Mouse (Mus musculus): ENCODE measurements around the gene 4933415A04Rik. TPM values are rescaled to one million over a fixed set of nuclear protein-coding genes. Genes with fewer than 3 reads are reported as not detected.

The 4933415A04Rik gene
- total RNA-seq, 1 experiment = 0.49 TPM

GRCm38 (mm10) chr11:43589530-43590072, 2.8 kb downstream of the 4933415A04Rik start:
- H3K4me1 ChIP-seq (ENCODE audit: control insufficient read depth in 2 of 2, insufficient read depth in 2 of 2, low read length in 2 of 2, poor library complexity in 1 of 2) = peaks cover 4 to 9% of the 10 kb centered on the region in 2 experiments; a peak in 2 of 4 replicates
- TF ChIP-seq HCFC1 (IDR thresholded peaks at IDR 0.05; ENCODE audit: borderline replicate concordance, insufficient read depth, low read length) (no peak), ZC3H11A (IDR thresholded peaks at IDR 0.05; ENCODE audit: borderline replicate concordance, low read depth, low read length) (no peak), MAFK (IDR thresholded peaks at IDR 0.05; ENCODE audit: insufficient read depth, low read depth, low read length) (no peak), CHD2 (IDR thresholded peaks at IDR 0.05; ENCODE audit: low read depth, low read length) (no peak), ZNF384 (IDR thresholded peaks at IDR 0.05; ENCODE audit: low read depth, low read length) (no peak)
- H3K9ac ChIP-seq (ENCODE audit: insufficient read depth, low read depth, low read length, poor library complexity, severe bottlenecking) = no peak overlapping the region
- no peak for DNase-seq (ENCODE audit: low read depth, low spot score)
- no peaks in the 10 kb centered on the region for H3K9me3 ChIP-seq (ENCODE audit: control insufficient read depth, insufficient read depth, low read depth, low read length)
- H3K4me3 ChIP-seq (ENCODE audit: insufficient read depth in 1 of 2, low read depth in 1 of 2, low read length in 2 of 2, poor library complexity in 1 of 2, severe bottlenecking in 1 of 2) = no peak overlapping the region
- no peak overlapping the region for H3K27ac ChIP-seq (ENCODE audit: insufficient read depth, low read depth, low read length, poor library complexity, severe bottlenecking)
- no peaks in the 10 kb centered on the region for H3K36me3 ChIP-seq (ENCODE audit: control insufficient read depth, insufficient read depth, low read length, poor library complexity, severe bottlenecking)
- in situ Hi-C loops (cut with MboI; ENCODE audit: low sequenced_read_pairs in 2 of 2, unreplicated experiment in 2 of 2) = no loop called here

- Histone ChIP-seq H3K4me1 (ENCODE audit: control insufficient read depth in 2 of 2, insufficient read depth in 2 of 2, low read length in 2 of 2, poor library complexity in 1 of 2) (no peaks in the 10 kb centered on the region), H3K4me3 (ENCODE audit: insufficient read depth in 1 of 2, low read depth in 1 of 2, low read length in 2 of 2, poor library complexity in 1 of 2, severe bottlenecking in 1 of 2) (no peak within 1 kb of the TSS), H3K9me3 (ENCODE audit: control insufficient read depth, insufficient read depth, low read depth, low read length) (no peaks in the 10 kb centered on the region), H3K27ac (ENCODE audit: insufficient read depth, low read depth, low read length, poor library complexity, severe bottlenecking) (no peak within 1 kb of the TSS), H3K36me3 (ENCODE audit: control insufficient read depth, insufficient read depth, low read length, poor library complexity, severe bottlenecking) (no peaks in the 10 kb centered on the region), H3K9ac (ENCODE audit: insufficient read depth, low read depth, low read length, poor library complexity, severe bottlenecking) (no peak within 1 kb of the TSS)
- no peak for DNase-seq (ENCODE audit: low read depth, low spot score)
- in situ Hi-C loops (cut with MboI; ENCODE audit: low sequenced_read_pairs in 2 of 2, unreplicated experiment in 2 of 2) = no loop called here
- TF ChIP-seq MAFK (IDR thresholded peaks at IDR 0.05; ENCODE audit: insufficient read depth, low read depth, low read length) = no peak
- TF ChIP-seq HCFC1 (IDR thresholded peaks at IDR 0.05; ENCODE audit: borderline replicate concordance, insufficient read depth, low read length) = no peak
- no peak for TF ChIP-seq CHD2 (IDR thresholded peaks at IDR 0.05; ENCODE audit: low read depth, low read length)
- no peak for TF ChIP-seq ZC3H11A (IDR thresholded peaks at IDR 0.05; ENCODE audit: borderline replicate concordance, low read depth, low read length)
- no peak for TF ChIP-seq ZNF384 (IDR thresholded peaks at IDR 0.05; ENCODE audit: low read depth, low read length)
These were observed 14.6 kb downstream of the 4933415A04Rik start, which contains the start of gene Fabp6 for GRCm38 (mm10) chr11:43601440-43601839. Gene Fabp6, minus strand, starts transcription at chr11:43601540.

- H3K4me1 ChIP-seq (ENCODE audit: control insufficient read depth in 2 of 2, insufficient read depth in 2 of 2, low read length in 2 of 2, poor library complexity in 1 of 2) = no peaks in the 10 kb centered on the region
- H3K9me3 ChIP-seq (ENCODE audit: control insufficient read depth, insufficient read depth, low read depth, low read length) = no peaks in the 10 kb centered on the region
- H3K27ac ChIP-seq (ENCODE audit: insufficient read depth, low read depth, low read length, poor library complexity, severe bottlenecking) = no peak overlapping the region
- in situ Hi-C loops (cut with MboI; ENCODE audit: low sequenced_read_pairs in 2 of 2, unreplicated experiment in 2 of 2) = no loop called here
- no peaks in the 10 kb centered on the region for H3K36me3 ChIP-seq (ENCODE audit: control insufficient read depth, insufficient read depth, low read length, poor library complexity, severe bottlenecking)
- no peak for DNase-seq (ENCODE audit: low read depth, low spot score)
- TF ChIP-seq ZNF384 (IDR thresholded peaks at IDR 0.05; ENCODE audit: low read depth, low read length) (no peak), ZC3H11A (IDR thresholded peaks at IDR 0.05; ENCODE audit: borderline replicate concordance, low read depth, low read length) (no peak), MAFK (IDR thresholded peaks at IDR 0.05; ENCODE audit: insufficient read depth, low read depth, low read length) (no peak), CHD2 (IDR thresholded peaks at IDR 0.05; ENCODE audit: low read depth, low read length) (no peak), HCFC1 (IDR thresholded peaks at IDR 0.05; ENCODE audit: borderline replicate concordance, insufficient read depth, low read length) (no peak)
- no peak overlapping the region for H3K4me3 ChIP-seq (ENCODE audit: insufficient read depth in 1 of 2, low read depth in 1 of 2, low read length in 2 of 2, poor library complexity in 1 of 2, severe bottlenecking in 1 of 2)
- no peak overlapping the region for H3K9ac ChIP-seq (ENCODE audit: insufficient read depth, low read depth, low read length, poor library complexity, severe bottlenecking)
These were observed 17.4 kb downstream of the 4933415A04Rik start for GRCm38 (mm10) chr11:43604207-43604606.

GRCm38 (mm10) chr11:43604891-43605290, 18.1 kb downstream of the 4933415A04Rik start:
- Histone ChIP-seq H3K9ac (ENCODE audit: insufficient read depth, low read depth, low read length, poor library complexity, severe bottlenecking) (no peak overlapping the region), H3K27ac (ENCODE audit: insufficient read depth, low read depth, low read length, poor library complexity, severe bottlenecking) (no peak overlapping the region), H3K9me3 (ENCODE audit: control insufficient read depth, insufficient read depth, low read depth, low read length) (no peaks in the 10 kb centered on the region), H3K36me3 (ENCODE audit: control insufficient read depth, insufficient read depth, low read length, poor library complexity, severe bottlenecking) (no peaks in the 10 kb centered on the region), H3K4me1 (ENCODE audit: control insufficient read depth in 2 of 2, insufficient read depth in 2 of 2, low read length in 2 of 2, poor library complexity in 1 of 2) (no peaks in the 10 kb centered on the region), H3K4me3 (ENCODE audit: insufficient read depth in 1 of 2, low read depth in 1 of 2, low read length in 2 of 2, poor library complexity in 1 of 2, severe bottlenecking in 1 of 2) (no peak overlapping the region)
- no peak for DNase-seq (ENCODE audit: low read depth, low spot score)
- in situ Hi-C loops (cut with MboI; ENCODE audit: low sequenced_read_pairs in 2 of 2, unreplicated experiment in 2 of 2) = no loop called here
- TF ChIP-seq ZC3H11A (IDR thresholded peaks at IDR 0.05; ENCODE audit: borderline replicate concordance, low read depth, low read length) (no peak), MAFK (IDR thresholded peaks at IDR 0.05; ENCODE audit: insufficient read depth, low read depth, low read length) (no peak), CHD2 (IDR thresholded peaks at IDR 0.05; ENCODE audit: low read depth, low read length) (no peak), HCFC1 (IDR thresholded peaks at IDR 0.05; ENCODE audit: borderline replicate concordance, insufficient read depth, low read length) (no peak), ZNF384 (IDR thresholded peaks at IDR 0.05; ENCODE audit: low read depth, low read length) (no peak)
